6 mouse cellular contexts compared by ENCODE assay signal in genomic region chr2:154899004-154899403, GRCm38 (mm10). TPM values are rescaled to one million over a fixed set of nuclear protein-coding genes. Genes with fewer than 3 reads are reported as not detected.
DNase-seq lines count a peak whose midpoint lies in the region; ATAC-seq and TF ChIP-seq lines count a peak whose summit lies in the region.
"Not testable (repeated sequence)": the region's sequence is repeated elsewhere in the genome, so short reads cannot be mapped to it uniquely, and the experiment has no call there.

No protein-coding gene starts in this region.

- H3K27ac ChIP-seq in ES-Bruce4 (ENCODE audit: insufficient read depth, low read length): peak overlapping the region; percentile 93
- H3K27ac ChIP-seq in ES-E14 (ENCODE audit: insufficient read depth, low read depth, low read length, poor library complexity, severe bottlenecking): peak overlapping the region; percentile 87; the same call in 1 of the 2 replicates
- not testable (repeated sequence) for H3K27ac ChIP-seq in limb, embryonic 11.5 days (replicated peaks; ENCODE audit: low read depth, low read length)

- in situ Hi-C loops in ES-E14 (cut with MboI; ENCODE audit: low sequenced_read_pairs in 2 of 2, unreplicated experiment in 2 of 2): not testable (repeated sequence)

- not testable (repeated sequence) for TF ChIP-seq POLR2A in ES-Bruce4 (IDR thresholded peaks at IDR 0.05; ENCODE audit: insufficient read depth, low read length)

- DNase-seq in ES-CJ7 (ENCODE audit: low read depth, low spot score) (peak; percentile 48), R1 (ENCODE audit: low read depth, low spot score) (peak; percentile 83), ZHBTc4 (ENCODE audit: low read depth, low spot score) (peak; percentile 64)
- DNase-seq in ES-E14 (ENCODE audit: low read depth, low spot score): not testable (repeated sequence)
- DNase-seq in limb, embryonic 11.5 days (ENCODE audit: low spot score): peak; percentile 5

- not testable (repeated sequence) for ATAC-seq in limb, embryonic 11.5 days (ENCODE audit: insufficient number of reproducible peaks, low FRiP score, low TSS enrichment, low read depth)

- not testable (repeated sequence) for TF ChIP-seq CTCF in ES-Bruce4 (IDR thresholded peaks at IDR 0.05; ENCODE audit: low read depth, low read length)

- not testable (repeated sequence) for H3K9ac ChIP-seq in ES-Bruce4 (ENCODE audit: low read depth, poor library complexity, severe bottlenecking); ES-E14 (ENCODE audit: insufficient read depth, low read depth, low read length, poor library complexity, severe bottlenecking); limb, embryonic 11.5 days (ENCODE audit: low read length)

- H3K4me2 ChIP-seq in limb, embryonic 11.5 days (ENCODE audit: low read depth, severe bottlenecking): not testable (repeated sequence)

- H3K4me3 ChIP-seq in ES-Bruce4 (ENCODE audit: low read depth, low read length); ES-E14 (ENCODE audit: insufficient read depth in 1 of 2, low read depth in 1 of 2, low read length in 2 of 2, poor library complexity in 1 of 2, severe bottlenecking in 1 of 2); limb, embryonic 11.5 days (ENCODE audit: low read depth, low read length): not testable (repeated sequence)

- peak; percentile 53; the same call in 1 of the 2 replicates for TF ChIP-seq EP300 in ES-Bruce4 (IDR thresholded peaks at IDR 0.05; ENCODE audit: insufficient read depth, low read depth, low read length)

- not testable (repeated sequence) for H3K36me3 ChIP-seq in ES-Bruce4 (ENCODE audit: control insufficient read depth, insufficient read depth, low read length, poor library complexity, severe bottlenecking); ES-E14 (ENCODE audit: control insufficient read depth, insufficient read depth, low read length, poor library complexity, severe bottlenecking); limb, embryonic 11.5 days (ENCODE audit: control insufficient read depth, insufficient read depth, low read length)

- H3K27me3 ChIP-seq in ES-Bruce4 (ENCODE audit: control insufficient read depth, insufficient read depth, low read length, poor library complexity, severe bottlenecking); limb, embryonic 11.5 days (ENCODE audit: control insufficient read depth, insufficient read depth, low read length): not testable (repeated sequence)

- not testable (repeated sequence) for H3K4me1 ChIP-seq in ES-Bruce4 (ENCODE audit: control insufficient read depth, insufficient read depth, low read length); limb, embryonic 11.5 days (ENCODE audit: control insufficient read depth, insufficient read depth, low read length)
- H3K4me1 ChIP-seq in ES-E14 (ENCODE audit: control insufficient read depth in 2 of 2, insufficient read depth in 2 of 2, low read length in 2 of 2, poor library complexity in 1 of 2): peaks cover 5 to 16% of the 10 kb centered on the region in 2 experiments; a peak in 3 of 4 replicates

- not testable (repeated sequence) for H3K9me3 ChIP-seq in ES-Bruce4 (replicated peaks; ENCODE audit: control insufficient read depth, insufficient read depth, low read length, poor library complexity, severe bottlenecking); ES-E14 (ENCODE audit: control insufficient read depth, insufficient read depth, low read depth, low read length); limb, embryonic 11.5 days (ENCODE audit: control insufficient read depth, low read length)

- 90% methylated on average over 8 of the region's 8 CpGs for WGBS in limb, embryonic 11.5 days

RNA-seq across cellular contexts. Expression of gene Eif2s2, which starts 6.3 kb away (rescaled TPM):
- polyA plus RNA-seq in ES-Bruce4 (2011; ENCODE audit: insufficient read depth, insufficient read length, low read depth, missing spikeins): 551 and 558 TPM in 2 replicates
- 140 and 229 TPM in 2 replicates for total RNA-seq in ES-E14 (2012; rRNA removed)
- 152 and 153 TPM in 2 replicates for polyA plus RNA-seq in limb, embryonic 11.5 days (2014; fragmentation: Nextera tagmentation; extraction: Ambion mirVana)
